Mouse (Mus musculus): ENCODE data around the gene Sh3pxd2b. TPM values are rescaled to one million over a fixed set of nuclear protein-coding genes. Genes with fewer than 3 reads are reported as not detected.

Sh3pxd2b gene
- polyA plus RNA-seq, 1 experiment from 2014 or later = 17.3 TPM

- H3K4me1 ChIP-seq = no peaks in the 10 kb centered on the region
- no peak for ATAC-seq (replicated peaks)
- peaks cover 16% of the 10 kb centered on the region for H3K36me3 ChIP-seq
- no peak overlapping the region for H3K27ac ChIP-seq (replicated peaks)
- no peak overlapping the region for H3K9ac ChIP-seq (replicated peaks)
- no peaks in the 10 kb centered on the region for H3K27me3 ChIP-seq
- no peak overlapping the region for H3K4me2 ChIP-seq (replicated peaks)
- H3K4me3 ChIP-seq = no peak overlapping the region
- WGBS = 91% methylated on average over 11 of the region's 11 CpGs
- no peaks in the 10 kb centered on the region for H3K9me3 ChIP-seq
Observed at GRCm38 (mm10) chr11:32409823-32410562, 62.4 kb downstream of the Sh3pxd2b start.

- Histone ChIP-seq H3K27ac (replicated peaks) (no peak overlapping the region), H3K4me1 (no peaks in the 10 kb centered on the region), H3K4me2 (replicated peaks) (no peak overlapping the region), H3K9ac (replicated peaks) (no peak overlapping the region), H3K9me3 (no peaks in the 10 kb centered on the region), H3K36me3 (peaks cover 63% of the 10 kb centered on the region), H3K27me3 (no peaks in the 10 kb centered on the region), H3K4me3 (no peak overlapping the region)
- 90% methylated on average over 5 of the region's 5 CpGs for WGBS
- no peak for ATAC-seq (replicated peaks)
Observed at GRCm38 (mm10) chr11:32420001-32420400, 72.4 kb downstream of the Sh3pxd2b start.

- WGBS = 80% methylated on average over 12 of the region's 12 CpGs
- peaks cover 40% of the 10 kb centered on the region for H3K36me3 ChIP-seq
Observed at GRCm38 (mm10) chr11:32423311-32423710, 75.7 kb downstream of the Sh3pxd2b start.

GRCm38 (mm10) chr11:32424600-32424999 is 77.0 kb downstream of the Sh3pxd2b start:
- WGBS = 90% methylated on average over 4 of the region's 4 CpGs
- H3K9ac ChIP-seq (replicated peaks) = no peak overlapping the region
- no peak overlapping the region for H3K4me2 ChIP-seq (replicated peaks)
- peaks cover 32% of the 10 kb centered on the region for H3K36me3 ChIP-seq
- H3K9me3 ChIP-seq = no peaks in the 10 kb centered on the region
- ATAC-seq (replicated peaks) = no peak
- H3K27me3 ChIP-seq = no peaks in the 10 kb centered on the region
- H3K27ac ChIP-seq (replicated peaks) = no peak overlapping the region
- H3K4me3 ChIP-seq = no peak overlapping the region
- H3K4me1 ChIP-seq = no peaks in the 10 kb centered on the region

More at GRCm38 (mm10) chr11:32423311-32423710, 75.7 kb downstream of the Sh3pxd2b start:
- no peak overlapping the region for H3K9ac ChIP-seq (replicated peaks)
- no peaks in the 10 kb centered on the region for H3K4me1 ChIP-seq
- no peak overlapping the region for H3K27ac ChIP-seq (replicated peaks)
- no peak overlapping the region for H3K4me3 ChIP-seq
- H3K9me3 ChIP-seq = no peaks in the 10 kb centered on the region
- no peak for ATAC-seq (replicated peaks)
- H3K4me2 ChIP-seq (replicated peaks) = no peak overlapping the region
- H3K27me3 ChIP-seq = no peaks in the 10 kb centered on the region

- peaks cover 27% of the 10 kb centered on the region for H3K36me3 ChIP-seq
- H3K27ac ChIP-seq (replicated peaks) = no peak overlapping the region
- no peak overlapping the region for H3K4me2 ChIP-seq (replicated peaks)
- no peaks in the 10 kb centered on the region for H3K4me1 ChIP-seq
- WGBS = 81% methylated on average over 10 of the region's 10 CpGs
- H3K9ac ChIP-seq (replicated peaks) = no peak overlapping the region
- no peaks in the 10 kb centered on the region for H3K27me3 ChIP-seq
- no peak overlapping the region for H3K4me3 ChIP-seq
- no peaks in the 10 kb centered on the region for H3K9me3 ChIP-seq
- no peak for ATAC-seq (replicated peaks)
Observed at GRCm38 (mm10) chr11:32425043-32425658, 77.5 kb downstream of the Sh3pxd2b start.

GRCm38 (mm10) chr11:32427537-32427936 is 79.9 kb downstream of the Sh3pxd2b start:
- Histone ChIP-seq H3K9me3 (no peaks in the 10 kb centered on the region), H3K4me3 (no peak overlapping the region), H3K27ac (replicated peaks) (no peak overlapping the region), H3K4me2 (replicated peaks) (no peak overlapping the region), H3K36me3 (peaks cover 15% of the 10 kb centered on the region), H3K27me3 (no peaks in the 10 kb centered on the region), H3K9ac (replicated peaks) (no peak overlapping the region), H3K4me1 (no peaks in the 10 kb centered on the region)
- ATAC-seq (replicated peaks) = no peak
- WGBS = 82% methylated on average over 7 of the region's 7 CpGs

GRCm38 (mm10) chr11:32435410-32436060 is 87.9 kb downstream of the Sh3pxd2b start:
- Histone ChIP-seq H3K4me2 (replicated peaks) (no peak overlapping the region), H3K36me3 (no peaks in the 10 kb centered on the region), H3K4me1 (no peaks in the 10 kb centered on the region; the same call in 1 of the 2 replicates), H3K9ac (replicated peaks) (no peak overlapping the region), H3K9me3 (no peaks in the 10 kb centered on the region), H3K27ac (replicated peaks) (no peak overlapping the region), H3K27me3 (no peaks in the 10 kb centered on the region), H3K4me3 (no peak overlapping the region)
- no peak for ATAC-seq (replicated peaks)
- 76% methylated on average over 6 of the region's 6 CpGs for WGBS

- Histone ChIP-seq H3K4me3 (no peak overlapping the region), H3K36me3 (no peaks in the 10 kb centered on the region), H3K4me2 (replicated peaks) (no peak overlapping the region), H3K4me1 (no peaks in the 10 kb centered on the region), H3K27me3 (no peaks in the 10 kb centered on the region), H3K9ac (replicated peaks) (no peak overlapping the region), H3K9me3 (no peaks in the 10 kb centered on the region), H3K27ac (replicated peaks) (no peak overlapping the region)
- ATAC-seq (replicated peaks) = no peak
- WGBS = 80% methylated on average over 3 of the region's 3 CpGs
Observed at GRCm38 (mm10) chr11:32442576-32442975, 95.0 kb downstream of the Sh3pxd2b start.

- 3% methylated on average over 1 of the region's 1 CpGs for WGBS
Observed at GRCm38 (mm10) chr11:32444266-32444665, 96.6 kb downstream of the Sh3pxd2b start.

GRCm38 (mm10) chr11:32445135-32445534 is 97.5 kb downstream of the Sh3pxd2b start:
- no peak for ATAC-seq (replicated peaks)
- no peaks in the 10 kb centered on the region for H3K36me3 ChIP-seq
- H3K9ac ChIP-seq (replicated peaks) = no peak overlapping the region
- H3K27ac ChIP-seq (replicated peaks) = no peak overlapping the region
- WGBS = 80% methylated on average over 1 of the region's 1 CpGs
- H3K4me3 ChIP-seq = no peak overlapping the region
- no peaks in the 10 kb centered on the region for H3K4me1 ChIP-seq
- H3K9me3 ChIP-seq = no peaks in the 10 kb centered on the region
- no peaks in the 10 kb centered on the region for H3K27me3 ChIP-seq
- H3K4me2 ChIP-seq (replicated peaks) = no peak overlapping the region

More at GRCm38 (mm10) chr11:32444266-32444665, 96.6 kb downstream of the Sh3pxd2b start:
- H3K27ac ChIP-seq (replicated peaks) = no peak overlapping the region
- no peak overlapping the region for H3K4me2 ChIP-seq (replicated peaks)
- H3K4me3 ChIP-seq = no peak overlapping the region
- no peaks in the 10 kb centered on the region for H3K36me3 ChIP-seq
- no peak for ATAC-seq (replicated peaks)
- no peaks in the 10 kb centered on the region for H3K9me3 ChIP-seq
- no peak overlapping the region for H3K9ac ChIP-seq (replicated peaks)
- no peaks in the 10 kb centered on the region for H3K4me1 ChIP-seq
- no peaks in the 10 kb centered on the region for H3K27me3 ChIP-seq

- H3K9me3 ChIP-seq = no peaks in the 10 kb centered on the region
- H3K27me3 ChIP-seq = no peaks in the 10 kb centered on the region
- ATAC-seq (replicated peaks) = no peak
- H3K4me1 ChIP-seq = no peaks in the 10 kb centered on the region
- H3K4me3 ChIP-seq = no peak overlapping the region
- no peak overlapping the region for H3K4me2 ChIP-seq (replicated peaks)
- H3K27ac ChIP-seq (replicated peaks) = no peak overlapping the region
- H3K36me3 ChIP-seq = no peaks in the 10 kb centered on the region
- H3K9ac ChIP-seq (replicated peaks) = no peak overlapping the region
- 83% methylated on average over 6 of the region's 6 CpGs for WGBS
Observed at GRCm38 (mm10) chr11:32445637-32446226, 98.1 kb downstream of the Sh3pxd2b start.

- Histone ChIP-seq H3K36me3 (no peaks in the 10 kb centered on the region), H3K4me1 (peaks cover 9% of the 10 kb centered on the region), H3K4me3 (no peak overlapping the region), H3K4me2 (replicated peaks) (no peak overlapping the region), H3K27ac (replicated peaks) (no peak overlapping the region), H3K9ac (replicated peaks) (no peak overlapping the region), H3K9me3 (no peaks in the 10 kb centered on the region), H3K27me3 (no peaks in the 10 kb centered on the region)
- WGBS = 4% methylated on average over 1 of the region's 1 CpGs
- ATAC-seq (replicated peaks) = no peak
Observed at GRCm38 (mm10) chr11:32450216-32450615, 102.6 kb downstream of the Sh3pxd2b start.

Measured in forebrain, embryonic 15.5 days (tissue).